Mouse (Mus musculus) embryo, embryonic 10.5 days (tissue): ENCODE measurements at regions not wholly inside any gene's neighbourhood (a gene's known extent, or its start where the extent isn't known, plus 50 kb on each side); places are given as distances from the start of the nearest gene placed in this dataset.

ENCODE experiments used
- DNase-seq: peaks from one replicate; pipeline ENCODE4 v3.0.0-alpha.2; 2015; ENCODE audit warnings: low spot score

GRCm38 (mm10) chr6:36058206-36058605 is 329.7 kb upstream of the Chrm2 start:
- DNase-seq, result no peak

- DNase-seq, result no peak
These were observed 327.5 kb upstream of the Chrm2 start for GRCm38 (mm10) chr6:36060411-36060810.

GRCm38 (mm10) chr6:36064919-36065318 is 323.0 kb upstream of the Chrm2 start:
- no peak for DNase-seq

- DNase-seq, result no peak
These were observed 319.2 kb upstream of the Chrm2 start for GRCm38 (mm10) chr6:36068690-36069089.

- DNase-seq, result no peak
These were observed 308.3 kb upstream of the Chrm2 start for GRCm38 (mm10) chr6:36079559-36079958.

- DNase-seq, result no peak
These were observed 294.3 kb upstream of the Chrm2 start for GRCm38 (mm10) chr6:36093584-36093983.

GRCm38 (mm10) chr6:36094075-36094474 is 293.8 kb upstream of the Chrm2 start:
- no peak for DNase-seq

- no peak for DNase-seq
These were observed 290.5 kb upstream of the Chrm2 start for GRCm38 (mm10) chr6:36097391-36097790.

GRCm38 (mm10) chr6:36098179-36098578 is 289.7 kb upstream of the Chrm2 start:
- DNase-seq, result peak; percentile 23

- DNase-seq, result no peak
These were observed 279.1 kb upstream of the Chrm2 start for GRCm38 (mm10) chr6:36108830-36109229.

GRCm38 (mm10) chr6:36137223-36137622 is 250.7 kb upstream of the Chrm2 start:
- no peak for DNase-seq

GRCm38 (mm10) chr6:36147267-36147666 is 240.6 kb upstream of the Chrm2 start:
- no peak for DNase-seq

GRCm38 (mm10) chr6:36174514-36174913 is 213.4 kb upstream of the Chrm2 start:
- no peak for DNase-seq

- DNase-seq, result no peak
These were observed 212.8 kb upstream of the Chrm2 start for GRCm38 (mm10) chr6:36175112-36175511.

GRCm38 (mm10) chr6:36179895-36180294 is 208.0 kb upstream of the Chrm2 start:
- no peak for DNase-seq

GRCm38 (mm10) chr6:36182698-36183097 is 205.2 kb upstream of the Chrm2 start:
- DNase-seq, result no peak

GRCm38 (mm10) chr6:36206666-36207065 is 181.2 kb upstream of the Chrm2 start:
- DNase-seq, result no peak

GRCm38 (mm10) chr6:36221308-36221707 is 166.6 kb upstream of the Chrm2 start:
- no peak for DNase-seq

- no peak for DNase-seq
These were observed 153.4 kb upstream of the Chrm2 start for GRCm38 (mm10) chr6:36234438-36234837.

- no peak for DNase-seq
These were observed 140.9 kb upstream of the Chrm2 start for GRCm38 (mm10) chr6:36247027-36247426.

GRCm38 (mm10) chr6:36248219-36248618 is 139.7 kb upstream of the Chrm2 start:
- DNase-seq, result no peak

- peak; percentile 80 for DNase-seq
These were observed 138.8 kb upstream of the Chrm2 start for GRCm38 (mm10) chr6:36249047-36249446.

GRCm38 (mm10) chr6:36266717-36267402 is 121.0 kb upstream of the Chrm2 start:
- DNase-seq, result no peak

- DNase-seq, result no peak
These were observed 101.2 kb upstream of the Chrm2 start for GRCm38 (mm10) chr6:36286664-36287063.
